ENCODE assay signal across 8 mouse cellular contexts in genomic region chr6:87838551-87839197, GRCm38 (mm10). TPM values are rescaled to one million over a fixed set of nuclear protein-coding genes. Genes with fewer than 3 reads are reported as not detected.
DNase-seq lines count a peak whose midpoint lies in the region; ATAC-seq lines count a peak whose summit lies in the region.

TSS of gene Isy1 (minus strand) at chr6:87838798.

- H3K4me2 ChIP-seq in lung, embryonic 16.5 days (ENCODE audit: low read depth, low read length) = peak within 1 kb of the TSS; percentile 84

- peak within 1 kb of the TSS; percentile 92 for H3K9ac ChIP-seq in lung, embryonic 16.5 days (ENCODE audit: low read length)

- peak; percentile 95 for DNase-seq in MEL-GATA-1-ER (ENCODE audit: extremely low read depth, low read depth)
- DNase-seq in cerebellum, adult 8-10 months = peak; percentile 94
- DNase-seq in forelimb bud, embryonic 11.5 days (ENCODE audit: low read depth, low spot score) = peak; percentile 98
- peak; percentile 90 for DNase-seq in layer of hippocampus, adult 9-10 months (ENCODE audit: low spot score)
- DNase-seq in ovary, postnatal 10 days (ENCODE audit: low spot score) = peak; percentile 73
- peak; percentile 82 to 83 for DNase-seq in thymus, postnatal 10 days (ENCODE audit: low spot score in 2 of 2)

- H3K27me3 ChIP-seq in lung, embryonic 16.5 days (ENCODE audit: control insufficient read depth, insufficient read depth, low read depth, low read length) = no peaks in the 10 kb centered on the region

- H3K27ac ChIP-seq in lung, embryonic 16.5 days (ENCODE audit: low read length) = peak within 1 kb of the TSS; percentile 92

- peak; percentile 95 to 97 for ATAC-seq in hematopoietic stem cell, adult 5-6 weeks (replicated peaks in 1 of 2; ENCODE audit: insufficient read depth in 1 of 2, low FRiP score in 2 of 2, low TSS enrichment in 1 of 2, low read depth in 1 of 2, poor library complexity in 2 of 2, severe bottlenecking in 2 of 2)
- peak; percentile 98 for ATAC-seq in lung, embryonic 16.5 days (ENCODE audit: low read depth)

- H3K36me3 ChIP-seq in lung, embryonic 16.5 days (ENCODE audit: control insufficient read depth, insufficient read depth, low read length) = peaks cover 19% of the 10 kb centered on the region

- peak within 1 kb of the TSS; percentile 79 for H3K4me3 ChIP-seq in lung, embryonic 16.5 days (ENCODE audit: low read length)

- WGBS in lung, embryonic 16.5 days = under 1% methylated on average over 46 of the region's 46 CpGs

- peaks cover 7% of the 10 kb centered on the region; the same call in 1 of the 2 replicates for H3K4me1 ChIP-seq in lung, embryonic 16.5 days (replicated peaks; ENCODE audit: control insufficient read depth, insufficient read depth, low read length)

- H3K9me3 ChIP-seq in lung, embryonic 16.5 days (ENCODE audit: control insufficient read depth, low read length) = no peaks in the 10 kb centered on the region

RNA-seq across cellular contexts. Expression of gene Isy1, which starts in this region (rescaled TPM):
- 131 and 197 TPM in 2 replicates for total RNA-seq in hematopoietic stem cell, adult 5-6 weeks (2017)
- polyA plus RNA-seq in lung, embryonic 16.5 days (2015; fragmentation: Nextera tagmentation; extraction: Ambion mirVana) = 33.8 and 47.6 TPM in 2 replicates

Comparison
In these comparisons a context has a peak if more than half of its experiments do, and no peak if none do; other contexts are left out.
1. Peak in every context shown above with its lines: DNase-seq, ATAC-seq, H3K4me3 ChIP-seq and H3K27ac ChIP-seq.